Mouse (Mus musculus): Measurements from ENCODE around the gene Zmynd10. TPM values are rescaled to one million over a fixed set of nuclear protein-coding genes. Genes with fewer than 3 reads are reported as not detected.

Gene Zmynd10
- total RNA-seq, 2 experiments from 2014 or later, result not detected

DNA sequence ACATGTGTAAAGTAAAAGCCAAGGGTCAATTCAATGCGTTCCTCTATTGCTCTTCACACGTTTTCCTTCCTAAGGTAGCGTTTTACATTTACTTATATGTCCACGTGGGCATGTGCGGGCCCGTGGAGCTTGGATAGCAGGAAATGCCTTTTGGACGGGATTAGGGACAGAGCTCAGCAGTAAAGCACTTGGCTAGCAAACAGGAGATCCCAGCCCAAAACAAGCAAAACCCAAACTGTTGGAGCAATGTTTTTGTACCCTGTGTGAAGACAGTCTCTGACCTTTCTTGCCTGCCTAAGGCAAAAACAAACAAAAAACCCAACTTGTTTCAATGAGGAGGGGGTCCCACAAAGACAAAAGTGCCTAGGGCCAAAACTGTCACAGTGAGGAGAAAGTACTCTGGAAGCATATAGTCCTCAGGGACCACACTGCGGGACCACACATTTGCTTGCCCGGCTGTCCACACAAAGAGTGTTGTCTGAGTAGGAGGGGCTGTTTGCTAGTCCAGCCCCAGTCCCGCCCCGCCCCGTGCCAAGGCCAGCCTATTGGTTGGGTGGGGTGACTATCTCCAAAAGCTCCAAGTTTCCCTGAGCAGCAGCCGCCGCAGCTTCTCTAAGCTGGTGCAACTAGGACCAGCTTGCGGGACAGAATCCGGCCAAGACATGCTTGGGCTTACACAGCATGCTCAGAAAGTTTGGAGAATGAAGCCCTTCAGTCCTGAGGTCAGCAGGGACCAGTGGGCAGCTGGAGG is 29.4 kb downstream of the Zmynd10 start, which contains the start of gene Hyal1:
TSS of gene Hyal1 (plus strand) at position 571 of the 751 bp plus-strand sequence.
- DNase-seq, result peak; percentile 88 to 90
- intact Hi-C loops (cut with DNase I), result no loop called here

- intact Hi-C loops (cut with DNase I), result no loop called here
- no peak for DNase-seq
Measured at GRCm38 (mm10) chr9:107577871-107578270, 30.8 kb downstream of the Zmynd10 start.

GRCm38 (mm10) chr9:107578587-107578986 is 31.5 kb downstream of the Zmynd10 start, which contains the start of gene Naa80:
TSS of gene Naa80 (plus strand) at chr9:107578887.
- no peak for DNase-seq
- intact Hi-C loops (cut with DNase I), result no loop called here

DNA sequence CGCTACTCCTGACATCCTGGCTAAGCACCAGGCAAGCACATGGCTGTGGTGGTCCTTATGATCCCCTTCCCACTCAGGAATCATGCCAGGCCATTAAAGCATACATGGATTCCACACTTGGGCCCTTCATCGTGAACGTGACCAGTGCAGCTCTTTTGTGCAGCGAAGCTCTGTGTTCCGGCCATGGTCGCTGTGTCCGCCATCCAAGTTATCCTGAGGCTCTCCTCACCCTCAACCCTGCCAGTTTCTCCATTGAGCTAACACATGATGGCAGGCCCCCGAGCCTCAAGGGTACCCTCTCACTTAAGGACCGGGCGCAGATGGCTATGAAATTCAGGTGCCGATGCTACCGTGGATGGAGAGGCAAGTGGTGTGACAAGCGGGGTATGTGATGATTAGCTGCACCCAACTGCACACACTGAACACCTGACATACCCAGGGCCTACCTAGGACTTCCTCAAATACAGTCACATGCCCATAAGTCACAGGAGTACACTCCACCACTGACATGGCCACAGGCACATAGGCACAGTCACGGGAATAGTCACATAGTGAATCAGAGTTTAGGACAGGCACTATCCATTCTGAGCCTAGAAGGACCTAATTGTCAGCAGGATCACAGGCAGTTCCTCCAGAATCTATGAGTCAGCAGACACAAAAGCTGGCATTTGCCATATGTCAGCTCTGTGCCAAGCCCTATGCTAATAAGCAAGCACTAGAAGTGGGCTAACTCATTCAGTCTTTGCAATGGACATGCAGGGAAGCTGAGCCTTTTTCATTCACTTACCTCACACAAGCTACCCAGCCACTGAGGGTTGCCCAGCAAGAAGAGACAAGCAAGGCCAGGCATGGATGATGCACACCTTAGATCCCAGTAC is 32.2 kb downstream of the Zmynd10 start:
- intact Hi-C loops (cut with DNase I), result no loop called here
- no peak for DNase-seq

- intact Hi-C loops (cut with DNase I), result no loop called here
- peak; percentile 95 for DNase-seq
Measured at GRCm38 (mm10) chr9:107580501-107581317, 33.6 kb downstream of the Zmynd10 start, which contains the start of gene Hyal3. TSS of gene Hyal3 (plus strand) at chr9:107580818.

- intact Hi-C loops (cut with DNase I), result no loop called here
- no peak for DNase-seq
Measured at GRCm38 (mm10) chr9:107581584-107581983, 34.5 kb downstream of the Zmynd10 start.

- intact Hi-C loops (cut with DNase I), result no loop called here
- no peak for DNase-seq
Measured at GRCm38 (mm10) chr9:107582509-107583062, 35.5 kb downstream of the Zmynd10 start.

DNA sequence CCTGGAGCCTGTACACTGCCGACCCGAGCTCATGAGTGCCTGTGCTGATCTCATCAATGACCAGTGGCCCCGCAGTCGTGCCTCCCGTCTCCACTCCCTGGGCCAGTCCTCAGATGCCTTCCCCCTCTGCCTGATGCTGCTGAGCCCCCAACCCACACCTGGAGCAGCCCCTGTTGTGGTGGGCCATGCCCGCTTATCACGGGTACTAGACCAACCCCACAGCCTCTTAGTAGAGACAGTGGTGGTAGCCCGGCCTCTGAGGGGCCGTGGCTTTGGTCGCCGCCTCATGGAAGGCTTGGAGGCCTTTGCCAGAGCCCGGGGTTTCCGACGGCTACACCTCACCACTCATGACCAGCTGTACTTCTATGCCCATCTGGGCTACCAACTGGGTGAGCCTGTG is 36.1 kb downstream of the Zmynd10 start:
- no peak for DNase-seq
- intact Hi-C loops (cut with DNase I), result no loop called here

- intact Hi-C loops (cut with DNase I), result no loop called here
- DNase-seq, result no peak
Measured at GRCm38 (mm10) chr9:107586504-107586903, 39.4 kb downstream of the Zmynd10 start.

GRCm38 (mm10) chr9:107586974-107587832 is 40.1 kb downstream of the Zmynd10 start, which contains the start of gene Ifrd2:
TSS of gene Ifrd2 (plus strand) at chr9:107587642.
- peak; percentile 98 to 99 for DNase-seq
- intact Hi-C loops (cut with DNase I), result no loop called here

DNA sequence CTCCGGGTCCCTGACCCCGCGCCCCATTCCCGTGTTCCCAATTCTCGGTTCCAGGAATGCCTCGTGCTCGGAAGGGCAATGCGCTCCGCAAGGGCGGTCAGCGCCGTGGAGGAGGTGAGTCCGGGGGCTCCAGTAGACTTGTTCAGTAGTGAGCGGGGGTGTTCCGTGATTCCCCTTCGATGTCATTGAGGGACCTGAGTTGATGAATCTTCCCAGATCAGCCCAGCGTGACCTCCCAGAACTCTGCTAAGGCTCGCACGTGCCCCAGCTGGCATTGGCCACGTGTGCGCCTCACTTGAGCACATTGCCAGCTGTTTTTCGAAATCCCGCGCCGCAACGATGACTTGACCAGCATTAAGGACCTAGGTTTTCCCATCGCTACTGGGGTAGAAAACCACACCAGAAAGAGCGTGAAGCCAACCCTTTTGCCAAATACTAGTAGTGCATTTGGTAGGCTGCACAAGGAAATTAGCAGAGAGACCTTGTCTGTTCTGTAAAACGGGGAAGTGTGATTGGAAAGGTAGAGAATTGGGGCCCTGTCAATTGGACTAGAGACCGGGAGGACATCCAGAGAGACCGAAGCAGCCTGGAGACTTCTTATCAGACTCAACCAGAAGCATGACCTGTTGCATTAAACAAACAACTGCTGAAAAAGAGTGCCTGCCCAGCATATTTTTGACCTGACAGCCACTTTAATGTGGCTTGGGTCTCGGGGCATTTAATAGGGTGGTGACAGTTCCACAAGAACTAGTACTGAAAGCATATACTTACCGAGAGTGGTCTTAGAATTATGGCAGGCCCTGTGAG is 40.9 kb downstream of the Zmynd10 start:
- intact Hi-C loops (cut with DNase I), result no loop called here
- peak in 1 of 2 experiments; percentile 74 for DNase-seq

- intact Hi-C loops (cut with DNase I), result no loop called here
- peak; percentile 63 to 70 for DNase-seq
Measured at GRCm38 (mm10) chr9:107590058-107590772, 43.1 kb downstream of the Zmynd10 start.

- DNase-seq, result no peak
- intact Hi-C loops (cut with DNase I), result no loop called here
Measured at GRCm38 (mm10) chr9:107590773-107591060, 43.6 kb downstream of the Zmynd10 start.

- intact Hi-C loops (cut with DNase I), result no loop called here
- peak; percentile 70 to 81 for DNase-seq
Measured at GRCm38 (mm10) chr9:107593101-107593976, 46.2 kb downstream of the Zmynd10 start.

DNA sequence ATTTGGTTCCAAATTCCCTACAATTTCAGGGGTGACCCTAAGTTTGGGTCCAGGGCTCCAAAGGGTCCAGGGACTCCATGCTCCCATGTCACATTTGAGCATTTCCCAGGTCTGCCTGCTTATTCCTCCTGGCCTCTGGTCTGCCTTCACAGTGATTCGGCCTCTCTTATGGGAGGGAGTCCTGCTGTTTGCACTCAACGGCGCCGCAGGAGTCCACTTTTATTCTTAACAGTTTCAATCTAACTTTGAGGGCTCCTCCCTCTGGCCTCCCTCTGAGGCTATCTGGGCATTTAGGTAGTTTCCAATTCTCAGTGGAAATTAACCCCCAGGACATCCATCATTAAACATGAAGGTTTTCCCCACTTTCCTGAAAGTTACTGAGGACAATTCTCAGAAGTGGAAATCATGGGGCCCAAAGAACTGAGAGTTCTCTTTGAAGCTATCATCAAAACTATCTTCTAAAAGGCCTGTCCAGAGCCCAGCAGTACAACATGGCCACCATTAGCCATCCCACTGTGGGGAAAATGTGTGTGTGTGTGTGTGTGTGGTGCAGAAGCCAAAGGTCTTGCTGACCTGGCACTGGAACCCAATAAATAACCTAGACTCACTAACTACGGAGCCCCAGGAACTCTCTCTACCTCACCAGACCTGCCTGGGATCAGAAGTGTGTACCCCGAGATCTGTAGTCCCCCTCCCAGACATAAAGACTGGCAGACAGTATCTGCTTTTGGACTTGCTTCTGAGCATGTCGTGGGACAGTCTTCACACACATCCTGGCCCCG is 47.4 kb downstream of the Zmynd10 start:
- intact Hi-C loops (cut with DNase I), result no loop called here
- no peak for DNase-seq

All from heart, postnatal 10 days (tissue).